Mouse (Mus musculus): Measurements from ENCODE around the gene Fsd1l. TPM values are rescaled to one million over a fixed set of nuclear protein-coding genes. Genes with fewer than 3 reads are reported as not detected.
"Not testable (repeated sequence)": the region's sequence is repeated elsewhere in the genome, so short reads cannot be mapped to it uniquely, and the experiment has no call there.

The Fsd1l gene
- polyA plus RNA-seq, 1 experiment from 2014 or later, result 2.7 TPM

DNA sequence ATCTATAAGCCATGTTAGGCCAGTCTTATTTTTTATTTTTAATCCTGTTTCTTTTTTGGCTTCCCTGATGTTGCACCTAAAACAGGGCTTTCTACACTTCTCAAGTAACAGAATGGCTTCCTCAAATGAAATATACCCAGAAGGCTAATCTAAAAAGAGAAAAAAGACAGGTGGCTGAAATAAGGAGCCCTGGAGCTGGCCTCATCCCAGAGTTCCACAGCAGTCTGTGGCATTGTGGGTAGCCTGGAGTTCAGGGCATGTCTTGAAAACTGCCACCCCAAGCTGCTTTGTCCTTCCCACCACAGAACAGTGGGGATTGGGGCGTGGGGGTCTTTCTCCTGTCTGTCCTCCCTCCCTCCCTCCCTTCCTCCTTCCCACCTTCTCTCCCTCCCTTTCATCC, 60.1 kb downstream of the Fsd1l start:
- CTCF ChIA-PET, result no interaction called here
- in situ Hi-C loops (cut with MboI; ENCODE audit: low pct_unique_long_range_greater_than_20kb), result no loop called here
- ATAC-seq (no peak), DNase-seq (ENCODE audit: low read depth, low spot score) (no peak)
- no peak for TF ChIP-seq CTCF (IDR thresholded peaks at IDR 0.05)
- POLR2A ChIA-PET, result no interaction called here
- H3K27me3 ChIP-seq, result no peaks in the 10 kb centered on the region

DNA sequence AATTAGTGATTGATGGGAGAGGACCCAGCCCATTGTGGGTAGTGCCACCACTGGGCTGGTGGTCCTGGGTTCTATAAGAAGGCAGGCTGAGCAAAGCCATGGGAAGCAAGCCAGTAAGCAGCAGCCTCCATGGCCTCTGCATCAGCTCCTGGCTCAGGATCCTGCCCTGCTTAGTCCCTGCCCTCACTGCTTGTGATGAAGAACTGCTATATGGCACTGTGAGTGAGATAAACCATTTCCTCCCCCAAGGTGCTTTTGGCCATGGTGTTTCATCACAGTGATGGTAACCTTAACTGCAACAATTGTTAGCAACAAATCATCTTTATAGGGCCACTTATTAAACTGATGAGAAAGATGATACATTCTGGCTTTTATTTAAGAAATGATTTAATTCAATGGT, 77.9 kb downstream of the Fsd1l start:
- CTCF ChIA-PET; in situ Hi-C loops (cut with MboI; ENCODE audit: low pct_unique_long_range_greater_than_20kb); DNase-seq (ENCODE audit: low read depth, low spot score); ATAC-seq; POLR2A ChIA-PET; H3K27me3 ChIP-seq: not testable (repeated sequence)

DNA sequence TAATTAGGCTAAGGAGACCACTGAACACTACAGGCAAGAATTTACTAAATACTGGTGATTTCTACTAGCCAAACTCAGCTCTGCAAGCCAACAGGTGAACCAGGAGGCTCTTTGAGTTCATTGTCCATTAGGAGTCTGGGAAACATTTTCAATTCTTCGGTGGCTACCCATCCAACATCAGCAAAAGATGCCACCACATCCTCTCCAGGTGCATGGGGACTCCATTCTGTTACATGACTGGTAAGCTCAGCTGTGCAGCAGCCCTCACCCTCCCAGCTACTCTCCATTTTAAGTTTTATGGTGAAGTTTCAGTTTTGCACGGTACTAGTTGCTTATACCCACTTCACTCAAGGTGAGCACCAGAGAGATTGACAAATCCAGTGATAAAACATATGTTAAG, 78.8 kb downstream of the Fsd1l start:
- DNase-seq (ENCODE audit: low read depth, low spot score), result no peak
- ATAC-seq, result no peak

DNA sequence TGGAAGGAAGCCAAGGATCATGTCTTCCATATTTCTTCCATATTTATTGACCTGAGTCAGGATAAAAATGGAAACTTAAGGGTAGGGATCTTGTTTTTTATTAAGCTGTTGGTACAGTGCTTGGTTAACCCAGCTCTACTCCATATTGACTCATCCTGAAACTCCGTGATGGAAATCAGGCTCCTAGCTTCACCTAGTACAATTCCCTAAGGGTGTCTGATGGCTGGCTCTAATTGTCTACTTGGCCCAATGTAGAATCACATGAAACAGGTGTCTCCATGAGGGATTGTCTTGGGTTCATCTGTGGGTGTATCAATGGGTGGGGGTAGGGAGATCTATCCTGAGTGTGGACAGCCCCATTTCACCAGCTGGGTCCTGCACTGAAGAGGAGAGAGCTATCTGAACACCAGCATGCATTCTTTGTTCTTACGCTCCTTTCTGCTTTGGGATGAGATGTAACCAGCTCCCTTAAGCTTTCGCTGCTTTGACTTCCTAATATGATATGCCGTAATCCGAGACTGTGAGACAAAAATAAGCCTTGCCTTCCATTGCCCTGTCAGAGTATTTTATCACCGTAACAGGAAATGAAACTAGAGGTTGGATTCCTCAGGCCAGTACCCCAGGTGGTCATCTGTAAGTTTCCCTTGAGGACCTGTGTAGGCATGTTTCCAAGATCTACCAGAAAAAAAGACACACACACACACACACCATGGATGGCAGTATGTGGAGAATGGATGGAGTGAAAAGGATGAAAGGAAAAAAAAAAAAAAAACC, 79.5 kb downstream of the Fsd1l start:
- POLR2A ChIA-PET, result no interaction called here
- TF ChIP-seq CTCF (IDR thresholded peaks at IDR 0.05), result no peak
- H3K27me3 ChIP-seq, result no peaks in the 10 kb centered on the region
- DNase-seq (ENCODE audit: low read depth, low spot score) (no peak), ATAC-seq (no peak)
- CTCF ChIA-PET, result no interaction called here
- in situ Hi-C loops (cut with MboI; ENCODE audit: low pct_unique_long_range_greater_than_20kb), result no loop called here

More for the DNA sequence above, 78.8 kb downstream of the Fsd1l start:
- no peaks in the 10 kb centered on the region for H3K27me3 ChIP-seq
- in situ Hi-C loops (cut with MboI; ENCODE audit: low pct_unique_long_range_greater_than_20kb), result no loop called here
- POLR2A ChIA-PET, result no interaction called here
- CTCF ChIA-PET, result no interaction called here
- no peak for TF ChIP-seq CTCF (IDR thresholded peaks at IDR 0.05)

DNA sequence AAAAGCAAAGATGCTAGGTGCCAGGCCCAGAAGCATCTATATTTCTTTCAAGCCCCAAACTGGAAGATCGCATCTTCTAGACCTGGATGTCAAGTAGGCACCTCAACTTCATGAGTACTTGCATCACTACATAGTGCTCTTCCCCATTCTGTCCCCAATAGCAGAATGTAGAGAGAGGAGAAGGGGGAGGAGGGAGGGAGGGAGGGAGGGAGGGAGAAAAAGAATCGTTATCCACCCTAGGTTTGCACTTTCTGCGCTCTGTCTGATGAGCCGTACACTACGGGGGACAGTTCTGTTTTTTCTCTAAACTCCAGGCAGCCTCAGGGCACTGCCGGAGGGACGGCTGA, 82.4 kb downstream of the Fsd1l start, which contains the start of gene Fktn:
Gene Fktn, plus strand, starts transcription at position 295 of the 347 bp plus-strand sequence.
- DNase-seq (ENCODE audit: low read depth, low spot score) (no peak), ATAC-seq (no peak)
- in situ Hi-C loops (cut with MboI; ENCODE audit: low pct_unique_long_range_greater_than_20kb), result no loop called here
- TF ChIP-seq CTCF (IDR thresholded peaks at IDR 0.05), result no peak
- no peaks in the 10 kb centered on the region for H3K27me3 ChIP-seq
- ChIA-PET POLR2A (interaction anchor here (1.1 kb wide), 1 partner anchor 129 kb away, joined by 3 read pairs; no protein-coding TSS in a partner anchor), CTCF (interaction anchor here (1.1 kb wide), 1 partner anchor 11 kb away, joined by 4 read pairs; no protein-coding TSS in a partner anchor)

DNA sequence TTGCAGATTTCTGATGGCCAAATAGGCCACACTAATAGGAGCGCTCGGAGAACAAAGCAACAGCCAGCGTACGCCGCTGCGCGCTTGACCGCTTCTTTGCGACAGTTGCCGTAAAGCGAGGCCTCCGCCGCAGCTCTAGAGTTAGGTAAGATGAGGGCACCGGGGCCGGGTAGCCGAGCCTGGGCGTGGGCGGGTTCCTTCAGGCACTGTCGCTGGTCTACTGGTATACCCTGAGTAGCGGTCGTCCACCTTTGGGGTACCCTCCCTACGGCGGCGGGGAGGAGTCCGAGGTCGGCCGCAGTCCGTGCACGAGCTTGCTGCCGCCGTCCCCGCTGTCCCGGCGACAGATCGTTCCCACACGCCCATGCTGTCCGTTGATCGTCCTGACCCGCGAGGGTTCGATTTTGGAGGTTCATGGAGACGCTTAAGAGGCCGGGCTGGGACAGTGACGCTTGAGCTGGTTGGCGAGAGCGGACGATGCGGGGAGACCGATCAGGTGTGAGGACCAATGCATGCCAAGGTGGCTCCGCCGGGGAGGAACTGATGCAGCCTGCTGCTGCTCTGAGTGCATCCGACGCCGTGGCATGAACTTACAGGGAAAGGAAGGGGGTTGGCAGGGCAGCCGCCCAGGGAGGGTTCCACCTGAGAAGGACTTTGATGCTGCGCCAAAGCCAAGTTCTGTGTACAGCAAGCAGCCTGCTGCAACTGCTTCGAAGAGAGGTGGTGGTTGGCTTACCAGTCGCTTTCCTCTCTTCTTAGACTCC, 83.0 kb downstream of the Fsd1l start:
- TF ChIP-seq CTCF (IDR thresholded peaks at IDR 0.05), result no peak
- POLR2A ChIA-PET, result interaction anchor here (1.1 kb wide), 1 partner anchor 129 kb away, joined by 3 read pairs; no protein-coding TSS in a partner anchor
- H3K27me3 ChIP-seq, result no peaks in the 10 kb centered on the region
- ATAC-seq (peak; percentile 88), DNase-seq (ENCODE audit: low read depth, low spot score) (peak; percentile 60)
- in situ Hi-C loops (cut with MboI; ENCODE audit: low pct_unique_long_range_greater_than_20kb), result no loop called here
- CTCF ChIA-PET, result interaction anchor here (1.1 kb wide), 1 partner anchor 11 kb away, joined by 4 read pairs; no protein-coding TSS in a partner anchor

DNA sequence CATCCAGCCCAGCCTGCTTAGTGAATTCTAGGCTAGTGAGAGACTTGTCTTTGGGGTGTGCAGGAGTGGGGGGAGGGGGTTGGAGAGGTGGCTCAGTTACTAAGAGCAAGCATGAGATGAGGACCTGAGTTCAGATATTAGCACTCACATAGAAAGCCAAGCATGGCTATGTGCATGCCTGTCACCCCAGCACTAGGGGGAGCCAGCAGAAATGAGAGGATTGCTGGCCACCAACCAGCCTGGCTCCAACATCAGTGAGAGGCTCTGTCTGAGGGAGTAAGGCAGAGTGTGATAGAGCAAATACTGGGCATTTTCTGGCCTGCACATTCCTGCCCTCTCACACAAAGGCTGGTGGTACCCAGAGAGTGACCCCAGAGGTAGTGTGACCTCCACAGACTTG, 84.7 kb downstream of the Fsd1l start:
- POLR2A ChIA-PET, result no interaction called here

DNA sequence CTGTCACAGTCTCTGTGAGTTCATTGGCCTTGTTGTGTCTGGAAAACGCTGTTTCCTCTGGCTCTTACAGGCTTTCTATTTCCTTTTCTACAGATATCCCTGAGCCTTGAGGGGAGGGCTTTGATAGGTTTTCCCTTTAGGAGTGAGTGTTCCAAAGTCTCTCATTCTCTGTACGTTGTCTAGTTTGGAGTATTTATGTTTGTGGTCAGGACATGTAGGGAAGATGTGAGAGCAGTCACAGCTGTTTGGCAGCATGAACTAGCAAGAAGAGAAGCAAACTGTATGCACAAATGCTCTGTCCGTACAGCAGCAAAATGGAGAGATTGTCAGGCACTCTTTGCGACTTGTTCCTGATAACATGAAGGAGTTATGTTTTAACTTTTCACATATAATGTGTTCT, 86.3 kb downstream of the Fsd1l start:
- H3K27me3 ChIP-seq, result no peaks in the 10 kb centered on the region
- in situ Hi-C loops (cut with MboI; ENCODE audit: low pct_unique_long_range_greater_than_20kb), result no loop called here
- POLR2A ChIA-PET, result no interaction called here
- DNase-seq (ENCODE audit: low read depth, low spot score), result no peak
- TF ChIP-seq CTCF (IDR thresholded peaks at IDR 0.05), result no peak
- no peak for ATAC-seq
- CTCF ChIA-PET, result no interaction called here

More for the DNA sequence above, 84.7 kb downstream of the Fsd1l start:
- no peaks in the 10 kb centered on the region for H3K27me3 ChIP-seq
- CTCF ChIA-PET, result no interaction called here
- ATAC-seq (no peak), DNase-seq (ENCODE audit: low read depth, low spot score) (no peak)
- in situ Hi-C loops (cut with MboI; ENCODE audit: low pct_unique_long_range_greater_than_20kb), result no loop called here
- TF ChIP-seq CTCF (IDR thresholded peaks at IDR 0.05), result no peak

DNA sequence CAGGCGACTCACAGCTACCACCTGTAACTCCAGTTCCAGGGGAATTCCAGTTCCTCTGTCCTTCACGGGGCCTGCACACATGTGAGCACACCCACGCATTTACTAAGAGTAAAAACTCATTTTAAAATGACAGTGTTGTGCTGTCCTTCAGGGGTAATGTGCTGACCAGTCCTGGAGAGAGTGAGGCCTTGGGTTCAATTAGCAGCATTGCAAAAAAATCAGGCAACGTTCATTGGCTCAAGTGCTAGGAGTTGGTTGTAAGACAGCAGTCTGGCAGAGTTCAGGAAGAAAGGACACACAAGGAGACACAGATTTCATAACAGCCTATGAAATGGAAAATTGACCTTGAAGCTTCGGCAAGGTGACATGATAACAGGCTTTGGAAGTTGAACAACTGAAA, 87.0 kb downstream of the Fsd1l start:
- DNase-seq (ENCODE audit: low read depth, low spot score) (no peak), ATAC-seq (no peak)
- CTCF ChIA-PET, result no interaction called here
- in situ Hi-C loops (cut with MboI; ENCODE audit: low pct_unique_long_range_greater_than_20kb), result no loop called here
- no peaks in the 10 kb centered on the region for H3K27me3 ChIP-seq
- POLR2A ChIA-PET, result no interaction called here
- TF ChIP-seq CTCF (IDR thresholded peaks at IDR 0.05), result no peak

DNA sequence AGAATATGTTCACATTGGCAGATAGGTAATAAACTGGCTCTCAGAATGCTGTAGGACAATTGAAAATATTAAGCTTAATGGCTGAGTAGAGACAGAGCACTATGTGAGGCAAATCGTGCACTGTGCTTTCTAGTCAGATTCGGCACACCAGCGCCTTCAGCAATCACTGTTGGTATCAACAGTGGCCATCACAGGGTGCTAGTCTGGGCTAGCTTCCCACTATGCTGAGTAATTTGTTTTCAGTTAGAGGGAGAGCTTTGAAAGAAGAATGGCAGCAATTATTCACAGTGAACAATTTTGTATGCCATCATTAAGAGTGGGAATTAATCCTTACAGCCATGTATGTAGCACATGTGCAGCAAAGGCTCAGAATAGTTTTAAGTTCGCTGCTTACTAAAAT, 91.2 kb downstream of the Fsd1l start:
- no peaks in the 10 kb centered on the region for H3K27me3 ChIP-seq
- ChIA-PET CTCF (interaction anchor here (0.9 to 2.9 kb wide), 2 partner anchors 8 to 16 kb away, joined by 3 to 15 read pairs; no protein-coding TSS in a partner anchor), POLR2A (no interaction called here)
- in situ Hi-C loops (cut with MboI; ENCODE audit: low pct_unique_long_range_greater_than_20kb), result no loop called here
- ATAC-seq (no peak), DNase-seq (ENCODE audit: low read depth, low spot score) (no peak)
- no peak for TF ChIP-seq CTCF (IDR thresholded peaks at IDR 0.05)

DNA sequence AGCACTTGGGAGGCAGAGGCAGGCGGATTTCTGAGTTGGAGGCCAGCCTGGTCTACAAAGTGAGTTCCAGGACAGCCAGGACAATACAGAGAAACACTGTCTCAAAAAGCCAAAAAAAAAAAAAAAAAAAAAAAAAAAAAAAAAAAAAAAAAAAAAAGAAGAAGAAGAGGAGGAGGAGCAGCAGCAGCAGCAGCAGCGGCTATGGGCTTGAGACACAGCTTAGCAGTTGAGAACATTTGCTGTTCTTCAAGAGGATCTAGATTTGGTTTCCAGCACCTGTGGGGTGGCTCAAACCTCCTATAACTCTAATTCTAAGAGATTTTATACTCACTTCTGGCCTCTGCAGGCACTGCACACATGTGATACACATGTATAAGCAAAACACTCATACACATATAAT, 94.8 kb downstream of the Fsd1l start:
- DNase-seq (ENCODE audit: low read depth, low spot score); CTCF ChIA-PET; POLR2A ChIA-PET; ATAC-seq; in situ Hi-C loops (cut with MboI; ENCODE audit: low pct_unique_long_range_greater_than_20kb); H3K27me3 ChIP-seq: not testable (repeated sequence)

All from Patski (cell line).